Mouse (Mus musculus): ENCODE data around the gene Arl5a.

- TF ChIP-seq POLR2A (IDR thresholded peaks at IDR 0.05; ENCODE audit: borderline replicate concordance, extremely low read depth, low read depth, low read length) (no peak), CTCF (IDR thresholded peaks at IDR 0.05; ENCODE audit: insufficient read depth, low read length) (no peak)
These were observed 30.2 kb downstream of the Arl5a start for GRCm38 (mm10) chr2:52394529-52394928.
